Mouse (Mus musculus): ENCODE results near the gene Cnmd. TPM values are rescaled to one million over a fixed set of nuclear protein-coding genes. Genes with fewer than 3 reads are reported as not detected.

Cnmd gene
- polyA plus RNA-seq, 1 experiment = not detected

- Histone ChIP-seq H3K4me1 (ENCODE audit: control insufficient read depth, insufficient read depth, insufficient read length) (no peaks in the 10 kb centered on the region; the same call in none of the 2 replicates), H3K27ac (ENCODE audit: insufficient read depth, low read length) (no peak overlapping the region), H3K27me3 (ENCODE audit: control insufficient read depth, insufficient read depth, low read length) (no peaks in the 10 kb centered on the region), H3K4me3 (ENCODE audit: extremely low read depth, insufficient read depth, insufficient read length) (no peak overlapping the region), H3K36me3 (ENCODE audit: control insufficient read depth, insufficient read depth, low read length) (peaks cover 17% of the 10 kb centered on the region)
- WGBS = 84% methylated on average over 5 of the region's 5 CpGs
- DNase-seq (ENCODE audit: low read depth in 1 of 2, low spot score in 2 of 2) = no peak
- TF ChIP-seq CTCF (IDR thresholded peaks at IDR 0.05; ENCODE audit: extremely low read depth, insufficient read depth, insufficient read length, insufficient replicate concordance) (no peak), POLR2A (IDR thresholded peaks at IDR 0.05; ENCODE audit: low read depth, low read length) (no peak)
Observed at GRCm38 (mm10) chr14:79594069-79594468, 67.9 kb downstream of the Cnmd start.

DNA sequence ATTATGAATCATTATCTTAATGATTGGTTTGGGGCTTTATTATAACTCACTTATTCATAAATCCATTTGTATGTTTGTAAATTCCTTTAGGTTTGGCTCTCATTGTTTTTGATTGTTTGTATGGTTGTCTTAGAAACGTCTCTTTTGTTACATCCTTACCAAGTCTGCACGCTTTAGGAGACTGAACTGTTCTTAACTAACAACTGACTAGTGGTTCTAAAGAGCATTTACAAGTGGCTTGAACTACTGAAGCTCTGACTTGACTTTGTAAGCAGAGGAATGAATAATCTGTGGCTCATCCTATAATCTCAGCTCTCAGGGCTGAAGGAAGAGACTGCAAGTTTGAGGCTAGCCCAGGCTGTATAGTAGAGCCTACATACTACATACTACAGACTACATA lies 70.4 kb downstream of the Cnmd start:
- H3K36me3 ChIP-seq (ENCODE audit: control insufficient read depth, insufficient read depth, low read length) = peaks cover 9% of the 10 kb centered on the region
- H3K27me3 ChIP-seq (ENCODE audit: control insufficient read depth, insufficient read depth, low read length) = no peaks in the 10 kb centered on the region
- no peak for TF ChIP-seq POLR2A (IDR thresholded peaks at IDR 0.05; ENCODE audit: low read depth, low read length)
- H3K4me3 ChIP-seq (ENCODE audit: extremely low read depth, insufficient read depth, insufficient read length) = no peak overlapping the region
- H3K27ac ChIP-seq (ENCODE audit: insufficient read depth, low read length) = no peak overlapping the region
- DNase-seq (ENCODE audit: low read depth in 1 of 2, low spot score in 2 of 2) = no peak
- peaks cover 2% of the 10 kb centered on the region for H3K4me1 ChIP-seq (ENCODE audit: control insufficient read depth, insufficient read depth, insufficient read length)
- WGBS = 85% methylated on average over 2 of the region's 2 CpGs

DNA sequence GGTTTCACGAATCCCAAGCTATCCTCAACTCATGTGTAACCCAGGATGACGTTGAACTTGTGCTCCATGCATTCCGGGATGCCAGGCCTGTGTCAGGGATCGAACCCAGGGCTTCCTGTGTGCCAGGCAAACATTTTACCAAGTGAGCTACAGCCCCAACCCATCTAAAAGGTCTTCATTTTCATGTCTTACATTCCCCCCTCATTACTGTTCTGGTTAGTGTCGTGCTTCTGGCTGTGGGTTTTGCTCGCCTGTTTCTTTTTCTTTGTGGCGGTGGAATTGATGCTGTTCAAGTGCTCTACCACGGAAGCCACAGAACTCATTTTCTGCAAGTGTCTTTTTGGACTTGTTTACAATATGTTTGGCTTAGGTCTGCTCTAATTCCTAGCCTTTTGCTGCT lies 71.1 kb downstream of the Cnmd start:
- H3K27me3 ChIP-seq (ENCODE audit: control insufficient read depth, insufficient read depth, low read length) = no peaks in the 10 kb centered on the region
- peak overlapping the region; percentile 47; the same call in 1 of the 2 replicates for H3K27ac ChIP-seq (ENCODE audit: insufficient read depth, low read length)
- peak in 1 of 2 experiments; percentile 31 for DNase-seq (ENCODE audit: low read depth in 1 of 2, low spot score in 2 of 2)
- H3K4me3 ChIP-seq (ENCODE audit: extremely low read depth, insufficient read depth, insufficient read length) = no peak overlapping the region
- peaks cover 4% of the 10 kb centered on the region for H3K36me3 ChIP-seq (ENCODE audit: control insufficient read depth, insufficient read depth, low read length)
- H3K4me1 ChIP-seq (ENCODE audit: control insufficient read depth, insufficient read depth, insufficient read length) = peaks cover 2% of the 10 kb centered on the region
- WGBS = 79% methylated on average over 8 of the region's 8 CpGs
- no peak for TF ChIP-seq CTCF (IDR thresholded peaks at IDR 0.05; ENCODE audit: extremely low read depth, insufficient read depth, insufficient read length, insufficient replicate concordance)
- no peak for TF ChIP-seq POLR2A (IDR thresholded peaks at IDR 0.05; ENCODE audit: low read depth, low read length)

DNA sequence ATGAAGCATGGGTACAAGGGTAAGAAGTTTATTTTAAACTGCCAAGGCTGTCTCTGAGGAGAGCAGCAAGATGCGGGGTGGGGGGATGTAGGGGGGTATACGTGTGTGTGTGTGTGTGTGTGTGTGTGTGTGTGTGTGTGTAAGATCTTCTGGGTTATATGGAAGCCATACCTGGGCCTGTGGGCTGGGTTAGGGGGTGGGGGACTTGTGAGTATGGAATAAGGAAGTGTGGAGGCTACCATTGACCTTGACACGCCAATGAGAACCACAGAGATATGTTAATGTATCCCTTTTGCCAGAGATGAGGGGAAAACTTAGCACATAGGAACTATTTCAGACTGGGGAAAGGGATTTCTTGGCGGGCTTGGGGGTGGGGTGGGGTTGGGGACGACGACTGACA lies 72.6 kb downstream of the Cnmd start:
- peaks cover 2% of the 10 kb centered on the region for H3K4me1 ChIP-seq (ENCODE audit: control insufficient read depth, insufficient read depth, insufficient read length)
- TF ChIP-seq POLR2A (IDR thresholded peaks at IDR 0.05; ENCODE audit: low read depth, low read length) = no peak
- no peak for TF ChIP-seq CTCF (IDR thresholded peaks at IDR 0.05; ENCODE audit: extremely low read depth, insufficient read depth, insufficient read length, insufficient replicate concordance)
- DNase-seq (ENCODE audit: low read depth in 1 of 2, low spot score in 2 of 2) = no peak
- H3K4me3 ChIP-seq (ENCODE audit: extremely low read depth, insufficient read depth, insufficient read length) = no peak overlapping the region
- H3K36me3 ChIP-seq (ENCODE audit: control insufficient read depth, insufficient read depth, low read length) = no peaks in the 10 kb centered on the region
- no peak overlapping the region for H3K27ac ChIP-seq (ENCODE audit: insufficient read depth, low read length)
- no peaks in the 10 kb centered on the region for H3K27me3 ChIP-seq (ENCODE audit: control insufficient read depth, insufficient read depth, low read length)
- WGBS = 87% methylated on average over 6 of the region's 6 CpGs

- no peak for TF ChIP-seq POLR2A (IDR thresholded peaks at IDR 0.05; ENCODE audit: low read depth, low read length)
- no peak for TF ChIP-seq CTCF (IDR thresholded peaks at IDR 0.05; ENCODE audit: extremely low read depth, insufficient read depth, insufficient read length, insufficient replicate concordance)
- WGBS = 92% methylated on average over 9 of the region's 9 CpGs
- H3K27ac ChIP-seq (ENCODE audit: insufficient read depth, low read length) = no peak overlapping the region
- no peaks in the 10 kb centered on the region; the same call in 1 of the 2 replicates for H3K36me3 ChIP-seq (ENCODE audit: control insufficient read depth, insufficient read depth, low read length)
- H3K27me3 ChIP-seq (ENCODE audit: control insufficient read depth, insufficient read depth, low read length) = no peaks in the 10 kb centered on the region
- DNase-seq (ENCODE audit: low read depth in 1 of 2, low spot score in 2 of 2) = no peak
- H3K4me1 ChIP-seq (ENCODE audit: control insufficient read depth, insufficient read depth, insufficient read length) = peaks cover 2% of the 10 kb centered on the region
- H3K4me3 ChIP-seq (ENCODE audit: extremely low read depth, insufficient read depth, insufficient read length) = no peak overlapping the region
Observed at GRCm38 (mm10) chr14:79588534-79588951, 73.4 kb downstream of the Cnmd start.

GRCm38 (mm10) chr14:79587852-79588229 lies 74.1 kb downstream of the Cnmd start:
- H3K4me3 ChIP-seq (ENCODE audit: extremely low read depth, insufficient read depth, insufficient read length) = peak overlapping the region; percentile 93
- 1% methylated on average over 9 of the region's 9 CpGs for WGBS
- TF ChIP-seq POLR2A (IDR thresholded peaks at IDR 0.05; ENCODE audit: low read depth, low read length) = no peak
- no peak for TF ChIP-seq CTCF (IDR thresholded peaks at IDR 0.05; ENCODE audit: extremely low read depth, insufficient read depth, insufficient read length, insufficient replicate concordance)
- H3K27me3 ChIP-seq (ENCODE audit: control insufficient read depth, insufficient read depth, low read length) = no peaks in the 10 kb centered on the region
- H3K36me3 ChIP-seq (ENCODE audit: control insufficient read depth, insufficient read depth, low read length) = peaks cover 1% of the 10 kb centered on the region
- peak overlapping the region; percentile 69 for H3K27ac ChIP-seq (ENCODE audit: insufficient read depth, low read length)
- DNase-seq (ENCODE audit: low read depth in 1 of 2, low spot score in 2 of 2) = no peak
- H3K4me1 ChIP-seq (ENCODE audit: control insufficient read depth, insufficient read depth, insufficient read length) = peaks cover 2% of the 10 kb centered on the region

Other genes with a start within 250 kb of the Cnmd start
- 4.2 and 6.0 TPM in 2 replicates for gene Kbtbd7, start 235.7 kb downstream of the Cnmd start, polyA plus RNA-seq (2012; rRNA removed)
- gene Kbtbd6, start 210.3 kb downstream of the Cnmd start, polyA plus RNA-seq (2012; rRNA removed) = 1.4 and 1.5 TPM in 2 replicates
- gene Elf1, start 181.0 kb downstream of the Cnmd start, polyA plus RNA-seq (2012; rRNA removed) = 22.5 and 26.7 TPM in 2 replicates
- gene Wbp4, start 180.7 kb downstream of the Cnmd start, polyA plus RNA-seq (2012; rRNA removed) = 2.6 and 3.7 TPM in 2 replicates
- 3.4 and 3.7 TPM in 2 replicates for gene Sugt1, start 74.5 kb downstream of the Cnmd start, polyA plus RNA-seq (2012; rRNA removed)
- 0.09 TPM in 1 of 2 replicates, not detected in the other for gene Pcdh8, start 109.1 kb upstream of the Cnmd start, polyA plus RNA-seq (2012; rRNA removed)